Mouse (Mus musculus) spleen, postnatal 14 days (tissue): ENCODE measurements at regions not wholly inside any gene's neighbourhood (a gene's known extent, or its start where the extent isn't known, plus 50 kb on each side); places are given as distances from the start of the nearest gene placed in this dataset.

ENCODE experiments used
- DNase-seq, 2 experiments: peaks; one replicate each; pipeline ENCODE4 v3.0.0; 2021 to 2022; ENCODE audit warnings: low spot score in 2 of 2

DNA sequence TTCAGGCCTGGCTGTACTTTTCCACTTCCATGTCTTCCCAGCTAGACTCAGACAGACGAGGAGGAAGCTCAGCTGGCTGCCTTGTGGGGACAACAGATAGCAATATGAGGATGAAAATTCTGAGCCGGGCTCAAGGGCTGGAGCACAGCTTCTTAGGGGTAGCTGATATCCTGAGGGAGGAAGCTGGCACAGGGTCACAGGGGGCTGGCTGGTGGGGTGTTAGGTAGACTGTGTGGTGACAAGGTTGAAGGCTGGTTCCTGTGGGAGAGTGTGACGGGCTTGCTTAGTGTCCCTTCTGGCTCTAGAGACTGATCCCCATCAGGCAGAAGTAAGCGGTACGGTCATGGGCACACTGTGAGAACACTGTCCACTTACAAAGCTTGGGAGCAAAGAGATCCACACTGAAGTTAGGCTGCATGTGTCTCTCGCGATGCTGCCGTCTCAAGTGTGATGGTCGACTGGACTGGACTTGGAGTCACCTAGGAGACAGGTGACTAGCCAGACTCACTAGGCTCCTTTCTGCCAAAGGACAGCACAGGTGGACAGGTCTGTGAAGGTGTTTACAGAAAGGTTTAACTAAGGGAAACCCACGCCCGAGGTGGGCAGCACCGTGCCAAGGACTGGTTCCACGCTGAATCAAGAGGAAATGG is 111.1 kb upstream of the S1pr3 start:
- DNase-seq, result no peak

DNA sequence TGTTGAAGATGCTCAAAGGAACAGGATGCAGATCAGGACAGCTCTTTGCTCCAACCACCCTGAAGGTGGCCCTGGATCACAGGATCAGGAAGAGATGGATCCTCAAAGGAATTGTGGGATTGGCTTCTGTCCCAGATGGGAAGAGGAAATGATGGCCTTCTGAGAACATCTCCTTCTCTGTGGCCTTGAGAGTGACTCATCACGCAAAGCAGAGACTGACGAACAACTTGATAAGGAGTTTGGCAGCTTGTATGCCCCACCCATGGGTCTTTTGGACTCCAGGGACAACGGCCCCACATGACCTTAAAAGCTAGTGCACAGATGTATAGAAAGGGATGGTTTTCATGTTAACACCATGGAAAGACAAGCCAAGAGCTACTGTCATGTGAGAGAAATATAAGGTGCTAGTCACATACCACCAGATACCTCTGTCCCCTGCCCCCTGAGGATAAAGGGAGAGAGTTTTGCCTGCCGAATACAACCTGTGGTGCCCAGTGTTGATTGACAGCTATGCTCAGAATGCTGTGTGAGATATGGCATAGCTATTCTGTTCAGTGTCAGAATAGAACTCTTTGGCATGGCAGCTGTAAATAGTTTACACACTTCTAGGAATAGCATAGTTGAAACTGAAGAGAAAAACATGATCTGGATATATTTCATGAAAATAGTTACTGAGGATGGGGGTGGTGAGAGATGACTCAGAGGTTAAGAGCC is 109.2 kb upstream of the S1pr3 start:
- no peak for DNase-seq

DNA sequence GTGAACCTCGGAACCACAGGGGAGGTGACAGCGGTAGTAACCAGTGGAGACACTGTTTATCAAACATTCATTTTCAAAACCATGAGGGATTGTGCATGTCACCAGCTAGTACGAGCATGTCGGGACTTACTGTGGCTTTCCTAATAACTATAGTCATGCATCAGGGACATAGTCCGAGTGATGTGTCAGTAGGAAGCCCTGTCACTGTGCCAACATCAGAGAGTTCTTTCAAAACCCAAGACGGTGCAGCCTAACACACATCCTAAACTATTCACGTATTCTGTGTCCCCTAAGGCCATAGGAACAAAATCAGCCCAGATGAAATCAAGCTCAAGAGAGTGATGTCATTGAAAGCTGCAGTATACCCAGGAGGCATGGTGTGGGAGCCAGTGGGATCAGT is 107.0 kb upstream of the S1pr3 start:
- DNase-seq, result no peak

GRCm38 (mm10) chr13:51303112-51303511 is 105.3 kb upstream of the S1pr3 start:
- DNase-seq, result no peak

DNA sequence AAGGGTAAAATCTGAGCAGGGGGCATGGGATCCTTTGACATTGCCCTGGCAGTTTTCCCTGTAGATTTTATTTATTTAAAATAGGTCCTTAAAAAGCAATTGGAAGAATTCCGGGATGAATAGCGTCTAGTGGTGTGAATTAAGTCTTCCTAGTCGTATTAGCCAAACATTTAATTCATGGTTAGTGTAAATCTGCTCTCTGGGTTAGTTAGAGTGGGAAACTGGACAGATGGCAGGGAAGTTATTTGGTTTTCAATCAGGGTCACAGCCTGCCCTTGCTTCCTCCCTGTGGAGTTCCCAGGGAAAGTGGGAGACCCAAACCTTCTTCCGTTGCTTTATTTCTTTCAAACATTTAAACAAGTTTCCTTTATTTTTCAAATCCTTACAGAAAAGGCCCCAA is 103.8 kb upstream of the S1pr3 start:
- DNase-seq, result no peak

DNA sequence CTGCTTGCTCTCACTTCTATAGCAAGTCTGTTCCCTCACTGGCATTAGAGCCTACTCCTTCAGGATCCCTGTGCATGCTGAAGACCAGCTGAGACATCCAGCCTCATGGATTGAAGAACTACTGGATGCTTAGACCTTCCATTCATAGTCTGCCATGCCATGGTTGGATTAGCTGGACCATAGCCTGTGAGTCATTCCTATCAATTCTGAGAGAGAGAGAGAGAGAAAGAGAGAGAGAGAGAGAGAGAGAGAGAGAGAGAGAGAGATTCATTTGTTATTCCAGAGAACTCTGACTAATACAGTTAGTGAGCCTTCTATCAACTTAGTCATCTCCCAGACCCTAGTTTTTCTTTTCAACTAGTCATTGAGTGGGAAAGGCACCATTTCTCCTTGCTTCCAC is 99.0 kb upstream of the S1pr3 start:
- no peak for DNase-seq

- DNase-seq, result no peak
Observed at GRCm38 (mm10) chr13:51310041-51310440, 98.4 kb upstream of the S1pr3 start.

DNA sequence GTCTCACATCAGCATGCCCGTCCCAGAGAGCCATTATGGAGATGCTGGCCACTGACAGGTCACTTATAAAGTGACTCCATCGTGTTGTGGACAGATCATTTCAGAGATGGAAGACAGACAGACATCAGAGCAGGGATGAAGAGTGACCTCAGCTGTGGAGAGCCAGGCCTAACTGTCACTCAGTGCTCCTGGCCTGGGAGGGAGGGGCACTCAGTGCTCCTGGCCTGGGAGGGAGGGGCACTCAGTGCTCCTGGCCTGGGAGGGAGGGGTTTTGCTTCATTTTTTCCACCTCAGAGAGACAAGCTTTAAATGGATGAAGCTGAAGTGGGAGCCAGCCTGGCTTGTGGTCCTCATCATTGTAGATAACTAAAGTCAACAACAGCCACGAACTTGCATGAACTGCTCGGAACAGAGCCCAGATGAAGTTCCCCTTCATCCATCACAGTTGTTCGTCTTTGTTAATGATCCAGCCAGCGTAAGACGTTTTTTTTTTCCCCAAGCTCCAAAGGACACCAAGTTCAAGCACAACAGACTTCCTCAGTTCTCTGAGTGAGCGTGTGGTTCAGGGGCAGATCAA is 96.7 kb upstream of the S1pr3 start:
- no peak for DNase-seq

DNA sequence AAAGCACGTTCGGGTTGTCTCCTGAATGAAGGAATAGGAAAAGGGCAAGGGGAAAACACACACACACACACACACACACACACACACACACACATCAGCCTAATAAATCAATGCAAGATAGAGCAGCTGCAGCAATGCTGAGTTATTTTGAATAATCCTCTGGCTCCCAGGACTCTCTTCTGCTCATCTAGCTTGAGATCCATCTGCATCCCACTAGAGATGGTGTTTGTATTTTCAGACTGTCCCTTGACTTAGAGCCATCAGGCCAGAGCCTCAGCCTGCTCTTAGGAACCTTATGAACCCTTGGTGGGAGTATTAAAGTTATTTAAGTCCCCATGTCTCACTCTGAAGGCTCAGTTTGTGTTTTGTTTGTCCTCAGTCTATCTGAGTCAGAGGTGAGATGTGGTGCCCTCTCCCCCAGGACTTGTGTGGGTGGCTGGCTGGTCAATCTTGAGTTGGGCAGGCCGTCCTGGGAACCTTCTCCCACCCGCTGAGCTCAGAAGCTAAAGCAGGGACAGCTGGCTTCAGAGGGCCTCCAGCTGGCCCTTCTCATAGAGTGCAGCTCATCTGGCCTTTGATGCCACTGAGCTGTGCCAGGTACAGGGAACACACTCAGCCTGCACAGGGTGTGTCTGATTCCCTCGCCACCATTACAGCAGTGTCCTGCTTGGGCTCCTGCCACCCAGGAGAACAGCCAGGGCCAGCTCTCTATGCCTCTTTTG is 95.1 kb upstream of the S1pr3 start:
- DNase-seq, result no peak

DNA sequence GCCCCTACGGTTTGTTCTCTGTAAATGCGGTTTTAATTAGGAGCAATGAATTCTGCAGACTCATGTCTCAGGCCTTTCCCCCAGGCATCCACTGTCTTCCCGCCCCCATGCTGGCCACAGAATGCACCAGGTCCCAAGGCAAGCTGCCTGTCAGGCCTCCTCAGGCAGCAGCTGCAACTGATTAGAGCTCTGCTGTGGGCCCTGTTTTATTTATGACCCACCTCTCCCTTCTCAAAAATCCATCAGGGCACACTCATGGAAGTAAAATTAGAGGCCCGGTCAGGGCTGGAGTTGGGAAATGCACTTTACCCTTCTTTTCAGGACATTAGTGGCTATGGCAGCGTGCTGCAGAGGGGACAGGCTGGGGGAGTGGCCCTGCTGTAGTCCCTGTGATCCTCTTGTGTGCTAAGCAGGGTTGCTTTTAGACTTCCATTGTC is 93.9 kb upstream of the S1pr3 start:
- DNase-seq, result no peak

GRCm38 (mm10) chr13:51315008-51315778 is 93.2 kb upstream of the S1pr3 start:
- no peak for DNase-seq

DNA sequence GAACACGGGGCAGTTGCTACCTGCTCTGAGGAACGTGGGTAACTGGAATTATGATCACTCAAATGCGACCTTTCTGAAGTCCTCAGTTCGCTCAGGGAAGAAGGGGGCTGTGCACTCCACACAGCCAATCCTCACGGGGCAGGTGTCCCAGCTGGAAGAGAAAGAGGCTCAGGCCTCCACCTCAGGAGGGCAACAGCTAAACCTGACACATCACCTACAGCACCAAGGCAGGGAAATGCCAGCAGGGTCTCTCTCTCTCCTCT is 92.7 kb upstream of the S1pr3 start:
- DNase-seq, result no peak

- no peak for DNase-seq
Observed at GRCm38 (mm10) chr13:51323058-51323715, 85.3 kb upstream of the S1pr3 start.

DNA sequence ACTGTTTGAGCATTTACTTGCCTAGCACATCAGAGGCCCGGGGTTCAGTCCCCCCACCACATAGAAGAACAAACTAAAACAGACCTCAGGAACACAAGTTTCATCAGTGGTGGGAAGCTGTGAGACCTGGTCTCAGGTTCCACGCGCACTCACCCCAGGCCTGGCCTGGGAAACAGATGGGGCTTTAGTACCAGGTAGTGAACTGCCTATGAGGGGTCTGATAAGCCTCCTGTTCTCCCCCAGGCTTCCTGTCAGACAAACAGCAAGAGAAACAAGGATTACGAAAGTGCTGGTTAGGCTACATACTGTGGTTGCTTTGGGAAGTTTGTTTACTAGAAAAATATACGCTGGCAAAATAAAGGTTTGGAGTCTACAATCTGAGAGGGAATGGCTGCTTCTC is 83.7 kb upstream of the S1pr3 start:
- no peak for DNase-seq

- no peak for DNase-seq
Observed at GRCm38 (mm10) chr13:51325298-51325697, 83.1 kb upstream of the S1pr3 start.

GRCm38 (mm10) chr13:51326128-51326527 is 82.3 kb upstream of the S1pr3 start:
- DNase-seq, result no peak

- DNase-seq, result no peak
Observed at GRCm38 (mm10) chr13:51328131-51328970, 80.1 kb upstream of the S1pr3 start.

DNA sequence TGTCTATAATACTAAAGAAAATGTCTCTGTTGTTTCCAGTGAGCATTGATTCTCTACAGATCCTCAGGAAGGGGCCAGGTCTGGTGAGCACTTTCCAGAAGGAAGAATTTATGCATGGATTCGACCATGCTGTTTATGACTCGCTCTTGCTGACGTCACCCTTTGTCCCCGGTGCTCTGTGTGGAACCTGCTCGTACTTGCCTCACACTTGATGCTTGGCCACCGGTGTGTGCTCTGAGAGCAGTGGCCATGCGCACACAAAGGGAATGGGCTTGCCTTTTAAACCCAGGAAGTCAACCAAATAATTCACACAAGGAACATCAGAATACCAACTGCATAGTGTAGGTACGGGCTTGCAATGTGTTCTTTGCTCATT is 79.5 kb upstream of the S1pr3 start:
- DNase-seq, result no peak

- DNase-seq, result no peak
Observed at GRCm38 (mm10) chr13:51329717-51330116, 78.7 kb upstream of the S1pr3 start.

GRCm38 (mm10) chr13:51332271-51332670 is 76.2 kb upstream of the S1pr3 start:
- DNase-seq, result no peak

GRCm38 (mm10) chr13:51333481-51333880 is 75.0 kb upstream of the S1pr3 start:
- DNase-seq, result no peak
